Mouse (Mus musculus) kidney, embryonic 16.5 days (tissue): ENCODE measurements around the gene Gnb3. TPM values are rescaled to one million over a fixed set of nuclear protein-coding genes. Genes with fewer than 3 reads are reported as not detected.
"Not testable (repeated sequence)": the region's sequence is repeated elsewhere in the genome, so short reads cannot be mapped to it uniquely, and the experiment has no call there.

ENCODE experiments used
- ATAC-seq: fragments of 200-750 bp; cut with Nextera tagmentation; 2 replicates; pipeline ENCODE4 v1.8.0; 2017; ENCODE audit warnings: moderate TSS enrichment; ENCODE audit not compliant: low FRiP score, low TSS enrichment
- H3K27ac ChIP-seq: fragments of 300-500 bp; sonication (generic); 2 replicates; pipeline ENCODE4 v1.5.1; 2014; ENCODE audit warnings: low read length
- H3K27me3 ChIP-seq: fragments of 300-500 bp; sonication (generic); 2 replicates; pipeline ENCODE4 v1.6.1; 2014; ENCODE audit warnings: low read length, control low read depth, mixed read lengths; ENCODE audit not compliant: insufficient read depth
- H3K36me3 ChIP-seq: fragments of 300-500 bp; sonication (generic); 2 replicates; pipeline ENCODE4 v1.6.1; 2014; ENCODE audit warnings: low read length, control low read depth, mixed read lengths; ENCODE audit not compliant: insufficient read depth
- H3K4me1 ChIP-seq: fragments of 300-500 bp; sonication (generic); 2 replicates; pipeline ENCODE4 v1.6.1; 2014; ENCODE audit warnings: low read length, control low read depth, mixed read lengths; ENCODE audit not compliant: insufficient read depth
- H3K4me2 ChIP-seq: fragments of 300-500 bp; sonication (generic); replicated peaks from 2 replicates; pipeline ENCODE4 v1.6.1; 2014; ENCODE audit warnings: low read depth, low read length
- H3K4me3 ChIP-seq: fragments of 300-500 bp; sonication (generic); 2 replicates; pipeline ENCODE4 v1.5.1; 2014; ENCODE audit warnings: mild to moderate bottlenecking, low read length
- H3K9ac ChIP-seq: fragments of 300-500 bp; sonication (generic); replicated peaks from 2 replicates; pipeline ENCODE4 v1.6.1; 2014; ENCODE audit warnings: low read length
- H3K9me3 ChIP-seq: fragments of 300-500 bp; sonication (generic); 2 replicates; pipeline ENCODE4 v1.6.1; 2016; ENCODE audit warnings: low read length, control low read depth
- WGBS: fragments of 180-500 bp; shearing (Covaris S2); extraction: QIAGEN DNeasy Blood & Tissue Kit; methylation state at CpG from one replicate; pipeline ENCODE4 v1.1.7; 2014; 5-methylcytosine and 5-hydroxymethylcytosine counted together
- polyA plus RNA-seq: library from polyadenylated mRNA; unstranded; fragments of >200 nt; fragmentation: Nextera tagmentation; extraction: Ambion mirVana; gene quantifications from 2 replicates; pipeline ENCODE4 v1.2.1, GENCODE M21; 2015

Gnb3 gene
- polyA plus RNA-seq, 1 experiment from 2014 or later: 1.8 TPM

GRCm38 (mm10) chr6:124835531-124835930, 4.5 kb downstream of the Gnb3 start:
- Histone ChIP-seq H3K9me3 (no peaks in the 10 kb centered on the region), H3K4me3 (no peak overlapping the region), H3K9ac (no peak overlapping the region), H3K27ac (no peak overlapping the region), H3K36me3 (peaks cover 19% of the 10 kb centered on the region), H3K27me3 (no peaks in the 10 kb centered on the region), H3K4me2 (no peak overlapping the region), H3K4me1 (peaks cover 24% of the 10 kb centered on the region)
- no peak for ATAC-seq
- WGBS: 28% methylated on average over 10 of the region's 10 CpGs

- WGBS: 80% methylated on average over 6 of the region's 6 CpGs
- H3K9me3 ChIP-seq: no peaks in the 10 kb centered on the region
- no peak overlapping the region for H3K4me3 ChIP-seq
- peaks cover 19% of the 10 kb centered on the region for H3K36me3 ChIP-seq
- H3K27ac ChIP-seq: no peak overlapping the region
- H3K27me3 ChIP-seq: no peaks in the 10 kb centered on the region
- ATAC-seq: no peak
- H3K9ac ChIP-seq: no peak overlapping the region
- H3K4me1 ChIP-seq: peaks cover 18% of the 10 kb centered on the region
- H3K4me2 ChIP-seq: no peak overlapping the region
These were observed 5.5 kb downstream of the Gnb3 start for GRCm38 (mm10) chr6:124834512-124835081.

- H3K4me3 ChIP-seq: no peak overlapping the region
- 92% methylated on average over 8 of the region's 8 CpGs for WGBS
- H3K36me3 ChIP-seq: peaks cover 19% of the 10 kb centered on the region
- no peak overlapping the region for H3K9ac ChIP-seq
- ATAC-seq: no peak
- H3K9me3 ChIP-seq: no peaks in the 10 kb centered on the region
- H3K4me2 ChIP-seq: peak overlapping the region; percentile 68; the same call in 1 of the 2 replicates
- H3K27me3 ChIP-seq: no peaks in the 10 kb centered on the region
- H3K27ac ChIP-seq: no peak overlapping the region
- H3K4me1 ChIP-seq: peaks cover 22% of the 10 kb centered on the region
These were observed 8.4 kb downstream of the Gnb3 start for GRCm38 (mm10) chr6:124831649-124832048.

GRCm38 (mm10) chr6:124831199-124831598, 8.9 kb downstream of the Gnb3 start:
- WGBS: 97% methylated on average over 4 of the region's 4 CpGs
- ATAC-seq, H3K9ac ChIP-seq: not testable (repeated sequence)

GRCm38 (mm10) chr6:124829799-124830700, 10.0 kb downstream of the Gnb3 start:
- H3K4me1 ChIP-seq: peaks cover 22% of the 10 kb centered on the region
- no peaks in the 10 kb centered on the region for H3K27me3 ChIP-seq
- H3K9me3 ChIP-seq: no peaks in the 10 kb centered on the region
- under 1% methylated on average over 38 of the region's 38 CpGs for WGBS
- H3K4me2 ChIP-seq: peak overlapping the region; percentile 68
- H3K4me3 ChIP-seq: peak overlapping the region; percentile 68
- H3K36me3 ChIP-seq: peaks cover 26% of the 10 kb centered on the region
- H3K9ac ChIP-seq: peak overlapping the region; percentile 83
- H3K27ac ChIP-seq: peak overlapping the region; percentile 96
- ATAC-seq: peak; percentile 90

More at GRCm38 (mm10) chr6:124831199-124831598, 8.9 kb downstream of the Gnb3 start:
- not testable (repeated sequence) for H3K27me3 ChIP-seq, H3K27ac ChIP-seq, H3K9me3 ChIP-seq
- peaks cover 21% of the 10 kb centered on the region for H3K36me3 ChIP-seq
- H3K4me1 ChIP-seq: peaks cover 22% of the 10 kb centered on the region
- peak overlapping the region; percentile 68 for H3K4me2 ChIP-seq
- H3K4me3 ChIP-seq: peak overlapping the region; percentile 68

GRCm38 (mm10) chr6:124828868-124829798, 10.9 kb downstream of the Gnb3 start, which contains the start of the genes Usp5 and Cdca3:
TSS of gene Usp5 (minus strand) at chr6:124829484.
TSS of gene Cdca3 (plus strand) at chr6:124829547.
- peak; percentile 96 for ATAC-seq
- peak within 1 kb of the TSS; percentile 68 for H3K4me3 ChIP-seq
- peak within 1 kb of the TSS; percentile 94 for H3K4me2 ChIP-seq
- H3K27ac ChIP-seq: peak within 1 kb of the TSS; percentile 96
- WGBS: under 1% methylated on average over 55 of the region's 55 CpGs
- no peaks in the 10 kb centered on the region for H3K27me3 ChIP-seq
- peaks cover 30% of the 10 kb centered on the region for H3K36me3 ChIP-seq
- peaks cover 22% of the 10 kb centered on the region for H3K4me1 ChIP-seq
- peak within 1 kb of the TSS; percentile 83 for H3K9ac ChIP-seq
- no peaks in the 10 kb centered on the region for H3K9me3 ChIP-seq

- WGBS: 14% methylated on average over 10 of the region's 10 CpGs
- H3K4me1 ChIP-seq: peaks cover 22% of the 10 kb centered on the region
- peak overlapping the region; percentile 76 for H3K9ac ChIP-seq
- H3K27me3 ChIP-seq: no peaks in the 10 kb centered on the region
- H3K36me3 ChIP-seq: peaks cover 37% of the 10 kb centered on the region
- peak overlapping the region; percentile 68 for H3K4me3 ChIP-seq
- H3K4me2 ChIP-seq: peak overlapping the region; percentile 94
- H3K9me3 ChIP-seq: no peaks in the 10 kb centered on the region
- H3K27ac ChIP-seq: peak overlapping the region; percentile 65
- no peak for ATAC-seq
These were observed 11.9 kb downstream of the Gnb3 start for GRCm38 (mm10) chr6:124828101-124828592.

GRCm38 (mm10) chr6:124822049-124822448, 18.0 kb downstream of the Gnb3 start:
- Histone ChIP-seq H3K9me3 (no peaks in the 10 kb centered on the region), H3K4me3 (no peak overlapping the region), H3K4me2 (no peak overlapping the region), H3K36me3 (peaks cover 87% of the 10 kb centered on the region), H3K4me1 (no peaks in the 10 kb centered on the region), H3K27ac (no peak overlapping the region), H3K27me3 (no peaks in the 10 kb centered on the region), H3K9ac (no peak overlapping the region)
- WGBS: 89% methylated on average over 4 of the region's 4 CpGs
- no peak for ATAC-seq

GRCm38 (mm10) chr6:124820891-124821290, 19.2 kb downstream of the Gnb3 start:
- ATAC-seq: no peak
- Histone ChIP-seq H3K4me3 (no peak overlapping the region), H3K4me1 (no peaks in the 10 kb centered on the region), H3K27me3 (no peaks in the 10 kb centered on the region), H3K4me2 (no peak overlapping the region), H3K9ac (no peak overlapping the region), H3K27ac (no peak overlapping the region), H3K9me3 (no peaks in the 10 kb centered on the region), H3K36me3 (peaks cover 93% of the 10 kb centered on the region)
- whole genome bisulfite sequencing: 92% methylated on average over 5 of the region's 5 CpGs
